Mouse (Mus musculus): ENCODE measurements at regions not wholly inside any gene's neighbourhood (a gene's known extent, or its start where the extent isn't known, plus 50 kb on each side); places are given as distances from the start of the nearest gene placed in this dataset.

- TF ChIP-seq GATA1 (IDR thresholded peaks at IDR 0.05; ENCODE audit: borderline replicate concordance, low read length) = no peak
- TF ChIP-seq FLI1 (IDR thresholded peaks at IDR 0.05; ENCODE audit: low read length) = no peak
These were observed 540.3 kb upstream of the Hs6st1 start for GRCm38 (mm10) chr1:35527750-35528476.

Measured in megakaryocyte, embryonic 14.5 days (primary cell).